Mouse (Mus musculus) thymus, adult 2 months (tissue): Measurements from ENCODE around the gene Ripk3.

Experiments
- CTCF ChIP-seq: fragments of 200-500 bp; IDR thresholded peaks from 2 replicates; pipeline ENCODE4 v1.5.1; 2012; ENCODE audit warnings: mild to moderate bottlenecking, control low read depth, low read length, moderate library complexity, borderline replicate concordance; ENCODE audit not compliant: control insufficient read depth, poor library complexity, insufficient read depth; ENCODE audit errors: extremely low read depth
- POLR2A ChIP-seq: fragments of 200-500 bp; IDR thresholded peaks from 2 replicates; pipeline ENCODE4 v1.6.1; 2012; ENCODE audit warnings: mild to moderate bottlenecking, low read length, control low read depth, moderate library complexity; ENCODE audit not compliant: control insufficient read depth, poor library complexity, insufficient read depth; ENCODE audit errors: extremely low read depth

DNA sequence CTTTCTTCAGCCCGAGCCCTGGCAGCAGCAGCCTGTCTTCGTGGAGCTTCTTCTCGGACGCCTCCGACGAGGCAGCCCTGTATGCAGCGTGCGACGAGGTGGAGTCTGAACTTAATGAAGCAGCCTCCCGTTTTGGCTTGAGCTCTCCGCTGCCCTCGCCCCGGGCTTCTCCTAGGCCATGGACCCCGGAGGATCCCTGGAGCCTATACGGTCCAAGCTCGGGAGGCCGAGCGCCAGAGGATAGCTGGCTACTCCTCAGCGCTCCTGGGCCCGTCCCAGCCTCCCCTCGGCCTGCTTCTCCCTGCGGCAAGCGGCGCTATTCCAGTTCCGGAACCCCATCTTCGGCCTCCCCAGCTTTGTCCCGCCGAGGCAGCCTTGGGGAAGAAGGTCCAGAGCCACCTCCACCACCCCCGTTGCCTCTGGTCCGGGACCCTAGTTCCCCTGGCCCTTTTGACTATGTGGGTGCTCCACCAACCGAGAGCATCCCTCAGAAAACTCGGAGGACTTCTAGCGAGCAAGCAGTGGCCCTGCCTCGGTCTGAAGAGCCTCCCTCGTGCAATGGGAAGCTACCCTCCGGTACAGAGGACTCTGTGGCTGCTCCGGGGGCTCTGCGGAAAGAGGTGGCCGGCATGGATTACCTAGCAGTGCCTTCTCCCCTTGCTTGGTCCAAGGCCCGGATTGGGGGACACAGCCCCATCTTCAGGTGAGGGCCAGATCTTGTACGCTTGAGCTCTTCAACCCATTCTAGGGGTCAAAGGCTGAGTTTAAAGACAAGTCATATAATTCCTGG, 38.1 kb upstream of the Ripk3 start:
- TF ChIP-seq POLR2A: no peak
- no peak for TF ChIP-seq CTCF
